Mouse (Mus musculus) stomach, embryonic 14.5 days (tissue): ENCODE data around the gene Rtl5. TPM values are rescaled to one million over a fixed set of nuclear protein-coding genes. Genes with fewer than 3 reads are reported as not detected.

Experiments
- ATAC-seq: fragments of 200-750 bp; cut with Nextera tagmentation; 2 replicates; pipeline ENCODE4 v1.8.0; 2017; ENCODE audit warnings: low read depth, moderate TSS enrichment; ENCODE audit not compliant: insufficient number of reproducible peaks, insufficient read depth, low FRiP score
- H3K27ac ChIP-seq: fragments of 300-500 bp; sonication (generic); 2 replicates; pipeline ENCODE4 v1.5.1; 2014; ENCODE audit warnings: mild to moderate bottlenecking, low read length, moderate library complexity, mixed read lengths
- H3K27me3 ChIP-seq: fragments of 300-500 bp; sonication (generic); 2 replicates; pipeline ENCODE4 v1.6.1; 2014; ENCODE audit warnings: low read length, control low read depth, mixed read lengths; ENCODE audit not compliant: control insufficient read depth, insufficient read depth
- H3K36me3 ChIP-seq: fragments of 300-500 bp; sonication (generic); 2 replicates; pipeline ENCODE4 v1.6.1; 2014; ENCODE audit warnings: mild to moderate bottlenecking, control low read depth, low read length, moderate library complexity, mixed read lengths; ENCODE audit not compliant: control insufficient read depth, insufficient read depth
- H3K4me1 ChIP-seq: fragments of 300-500 bp; sonication (generic); 2 replicates; pipeline ENCODE4 v1.6.1; 2014; ENCODE audit warnings: low read length, control low read depth, mixed read lengths; ENCODE audit not compliant: control insufficient read depth, insufficient read depth
- H3K4me2 ChIP-seq: fragments of 300-500 bp; sonication (generic); replicated peaks from 2 replicates; pipeline ENCODE4 v1.6.1; 2014; ENCODE audit warnings: low read depth, low read length, control low read depth
- H3K4me3 ChIP-seq: fragments of 300-500 bp; sonication (generic); 2 replicates; pipeline ENCODE4 v1.5.1; 2014; ENCODE audit warnings: low read depth, low read length, control low read depth
- H3K9ac ChIP-seq: fragments of 300-500 bp; sonication (generic); replicated peaks from 2 replicates; pipeline ENCODE4 v1.6.1; 2014; ENCODE audit warnings: low read depth, mild to moderate bottlenecking, control low read depth, low read length, moderate library complexity, mixed read lengths
- H3K9me3 ChIP-seq: fragments of 300-500 bp; sonication (generic); 2 replicates; pipeline ENCODE4 v1.6.1; 2016; ENCODE audit warnings: low read depth, low read length, control low read depth; ENCODE audit not compliant: control insufficient read depth
- WGBS: fragments of 180-500 bp; shearing (Covaris S2); extraction: QIAGEN DNeasy Blood & Tissue Kit; methylation state at CpG from one replicate; pipeline ENCODE4 v1.1.7; 2014; 5-methylcytosine and 5-hydroxymethylcytosine counted together
- polyA plus RNA-seq: library from polyadenylated mRNA; unstranded; fragments of >200 nt; fragmentation: Nextera tagmentation; extraction: Ambion mirVana; gene quantifications from 2 replicates; pipeline ENCODE4 v1.2.1, GENCODE M21; 2014

Rtl5 gene
- polyA plus RNA-seq, 1 experiment from 2014 or later: 1.6 TPM

- Histone ChIP-seq H3K27ac (peak overlapping the region; percentile 33; the same call in 1 of the 2 replicates), H3K4me3 (peak overlapping the region; percentile 41), H3K36me3 (no peaks in the 10 kb centered on the region), H3K4me2 (peak overlapping the region; percentile 56), H3K27me3 (no peaks in the 10 kb centered on the region), H3K4me1 (no peaks in the 10 kb centered on the region), H3K9ac (no peak overlapping the region), H3K9me3 (no peaks in the 10 kb centered on the region)
- WGBS: 25% methylated on average over 2 of the region's 2 CpGs
- no peak for ATAC-seq
Measured at GRCm38 (mm10) chrX:102071517-102071916, 413 bp upstream of the Rtl5 start.

GRCm38 (mm10) chrX:102068811-102069540, 2.1 kb downstream of the Rtl5 start:
- Histone ChIP-seq H3K27ac (no peak overlapping the region), H3K27me3 (no peaks in the 10 kb centered on the region), H3K36me3 (no peaks in the 10 kb centered on the region), H3K4me3 (no peak overlapping the region), H3K9ac (no peak overlapping the region), H3K4me1 (no peaks in the 10 kb centered on the region), H3K4me2 (no peak overlapping the region), H3K9me3 (no peaks in the 10 kb centered on the region)
- no peak for ATAC-seq
- WGBS: 93% methylated on average over 24 of the region's 24 CpGs

- Histone ChIP-seq H3K4me3 (no peak overlapping the region), H3K9me3 (no peaks in the 10 kb centered on the region), H3K27me3 (no peaks in the 10 kb centered on the region), H3K9ac (no peak overlapping the region), H3K4me1 (no peaks in the 10 kb centered on the region), H3K27ac (no peak overlapping the region), H3K36me3 (no peaks in the 10 kb centered on the region), H3K4me2 (no peak overlapping the region)
- no peak for ATAC-seq
- WGBS: 81% methylated on average over 6 of the region's 6 CpGs
Measured at GRCm38 (mm10) chrX:102067118-102067517, 4.0 kb downstream of the Rtl5 start.

- no peak overlapping the region for H3K4me3 ChIP-seq
- 22% methylated on average over 9 of the region's 9 CpGs for WGBS
- H3K9ac ChIP-seq: no peak overlapping the region
- no peak overlapping the region for H3K27ac ChIP-seq
- ATAC-seq: no peak
- no peak overlapping the region for H3K4me2 ChIP-seq
- no peaks in the 10 kb centered on the region for H3K36me3 ChIP-seq
- no peaks in the 10 kb centered on the region for H3K9me3 ChIP-seq
- no peaks in the 10 kb centered on the region for H3K4me1 ChIP-seq
- no peaks in the 10 kb centered on the region for H3K27me3 ChIP-seq
Measured at GRCm38 (mm10) chrX:102066134-102066533, 5.0 kb downstream of the Rtl5 start.

GRCm38 (mm10) chrX:102065213-102065775, 5.8 kb downstream of the Rtl5 start:
- Histone ChIP-seq H3K27me3 (no peaks in the 10 kb centered on the region), H3K9me3 (no peaks in the 10 kb centered on the region), H3K4me3 (no peak overlapping the region), H3K27ac (no peak overlapping the region), H3K9ac (no peak overlapping the region), H3K4me1 (no peaks in the 10 kb centered on the region), H3K4me2 (no peak overlapping the region), H3K36me3 (no peaks in the 10 kb centered on the region)
- WGBS: 53% methylated on average over 4 of the region's 4 CpGs
- ATAC-seq: no peak

- Histone ChIP-seq H3K36me3 (no peaks in the 10 kb centered on the region), H3K9ac (no peak overlapping the region), H3K9me3 (no peaks in the 10 kb centered on the region), H3K4me2 (no peak overlapping the region), H3K27ac (no peak overlapping the region), H3K4me1 (no peaks in the 10 kb centered on the region), H3K27me3 (no peaks in the 10 kb centered on the region), H3K4me3 (no peak overlapping the region)
- 50% methylated on average over 3 of the region's 3 CpGs for WGBS
- no peak for ATAC-seq
Measured at GRCm38 (mm10) chrX:102064062-102064461, 7.0 kb downstream of the Rtl5 start.

- Histone ChIP-seq H3K4me1 (no peaks in the 10 kb centered on the region), H3K36me3 (no peaks in the 10 kb centered on the region), H3K4me2 (no peak overlapping the region), H3K4me3 (no peak overlapping the region), H3K27me3 (no peaks in the 10 kb centered on the region), H3K9me3 (no peaks in the 10 kb centered on the region), H3K27ac (no peak overlapping the region), H3K9ac (no peak overlapping the region)
- ATAC-seq: no peak
- 49% methylated on average over 2 of the region's 2 CpGs for WGBS
Measured at GRCm38 (mm10) chrX:102060891-102061290, 10.2 kb downstream of the Rtl5 start.

- H3K36me3 ChIP-seq: no peaks in the 10 kb centered on the region
- ATAC-seq: no peak
- no peaks in the 10 kb centered on the region for H3K27me3 ChIP-seq
- no peak overlapping the region for H3K4me3 ChIP-seq
- H3K9ac ChIP-seq: no peak overlapping the region
- 79% methylated on average over 5 of the region's 5 CpGs for WGBS
- H3K27ac ChIP-seq: no peak overlapping the region
- no peak overlapping the region for H3K4me2 ChIP-seq
- no peaks in the 10 kb centered on the region for H3K4me1 ChIP-seq
- no peaks in the 10 kb centered on the region for H3K9me3 ChIP-seq
Measured at GRCm38 (mm10) chrX:102060243-102060642, 10.9 kb downstream of the Rtl5 start.

GRCm38 (mm10) chrX:102059437-102059836, 11.7 kb downstream of the Rtl5 start:
- 62% methylated on average over 9 of the region's 9 CpGs for WGBS

More at GRCm38 (mm10) chrX:102059437-102059836, 11.7 kb downstream of the Rtl5 start:
- Histone ChIP-seq H3K4me1 (no peaks in the 10 kb centered on the region), H3K36me3 (no peaks in the 10 kb centered on the region), H3K27me3 (no peaks in the 10 kb centered on the region), H3K27ac (no peak overlapping the region), H3K4me2 (no peak overlapping the region), H3K9me3 (no peaks in the 10 kb centered on the region), H3K9ac (no peak overlapping the region), H3K4me3 (no peak overlapping the region)
- ATAC-seq: no peak
